Mouse (Mus musculus): ENCODE measurements around the gene Cbx1. TPM values are rescaled to one million over a fixed set of nuclear protein-coding genes. Genes with fewer than 3 reads are reported as not detected.
"Not testable (repeated sequence)": the region's sequence is repeated elsewhere in the genome, so short reads cannot be mapped to it uniquely, and the experiment has no call there.

The Cbx1 gene
- polyA plus RNA-seq, 1 experiment from 2014 or later = 102 TPM

- Histone ChIP-seq H3K27me3 (no peaks in the 10 kb centered on the region), H3K36me3 (peaks cover 15% of the 10 kb centered on the region), H3K4me2 (replicated peaks) (peak within 1 kb of the TSS; percentile 82), H3K4me3 (peak within 1 kb of the TSS; percentile 73), H3K9ac (replicated peaks) (peak within 1 kb of the TSS; percentile 69), H3K9me3 (no peaks in the 10 kb centered on the region), H3K27ac (replicated peaks) (peak within 1 kb of the TSS; percentile 78), H3K4me1 (peaks cover 31% of the 10 kb centered on the region)
- peak; percentile 99 for ATAC-seq (replicated peaks)
- WGBS = 1% methylated on average over 59 of the region's 59 CpGs
Measured at GRCm38 (mm10) chr11:96776968-96777962, 11.7 kb upstream of the Cbx1 start, which contains the start of gene Snx11. Gene Snx11, minus strand, starts transcription at chr11:96777559.

- Histone ChIP-seq H3K4me1 (peaks cover 31% of the 10 kb centered on the region), H3K27ac (replicated peaks) (peak overlapping the region; percentile 78), H3K9ac (replicated peaks) (peak overlapping the region; percentile 69), H3K4me2 (replicated peaks) (peak overlapping the region; percentile 82), H3K4me3 (peak overlapping the region; percentile 73)
- H3K36me3 ChIP-seq; H3K27me3 ChIP-seq; ATAC-seq (replicated peaks); H3K9me3 ChIP-seq: not testable (repeated sequence)
- WGBS = 71% methylated on average over 10 of the region's 10 CpGs
Measured at GRCm38 (mm10) chr11:96778061-96778627, 10.8 kb upstream of the Cbx1 start.

GRCm38 (mm10) chr11:96780306-96780705 lies 8.6 kb upstream of the Cbx1 start:
- Histone ChIP-seq H3K9me3 (no peaks in the 10 kb centered on the region), H3K4me3 (no peak overlapping the region), H3K27ac (replicated peaks) (no peak overlapping the region), H3K4me2 (replicated peaks) (no peak overlapping the region), H3K9ac (replicated peaks) (no peak overlapping the region), H3K27me3 (no peaks in the 10 kb centered on the region), H3K4me1 (peaks cover 23% of the 10 kb centered on the region), H3K36me3 (no peaks in the 10 kb centered on the region)
- ATAC-seq (replicated peaks) = no peak
- 71% methylated on average over 5 of the region's 5 CpGs for WGBS

GRCm38 (mm10) chr11:96781425-96781824 lies 7.5 kb upstream of the Cbx1 start:
- Histone ChIP-seq H3K27me3 (no peaks in the 10 kb centered on the region), H3K36me3 (no peaks in the 10 kb centered on the region), H3K9ac (replicated peaks) (no peak overlapping the region), H3K4me3 (no peak overlapping the region), H3K27ac (replicated peaks) (no peak overlapping the region), H3K4me2 (replicated peaks) (no peak overlapping the region), H3K4me1 (peaks cover 12% of the 10 kb centered on the region), H3K9me3 (no peaks in the 10 kb centered on the region)
- WGBS = 78% methylated on average over 2 of the region's 2 CpGs
- no peak for ATAC-seq (replicated peaks)

GRCm38 (mm10) chr11:96784847-96785246 lies 4.1 kb upstream of the Cbx1 start:
- not testable (repeated sequence) for H3K4me1 ChIP-seq; H3K27me3 ChIP-seq; H3K27ac ChIP-seq (replicated peaks); H3K4me2 ChIP-seq (replicated peaks); ATAC-seq (replicated peaks); H3K36me3 ChIP-seq; H3K9ac ChIP-seq (replicated peaks); H3K4me3 ChIP-seq; H3K9me3 ChIP-seq
- WGBS = 11% methylated on average over 7 of the region's 7 CpGs

- H3K4me3 ChIP-seq = no peak overlapping the region
- peaks cover 26% of the 10 kb centered on the region for H3K4me1 ChIP-seq
- no peak overlapping the region for H3K4me2 ChIP-seq (replicated peaks)
- H3K27ac ChIP-seq (replicated peaks) = no peak overlapping the region
- WGBS = 31% methylated on average over 9 of the region's 9 CpGs
- H3K9me3 ChIP-seq = no peaks in the 10 kb centered on the region
- H3K9ac ChIP-seq (replicated peaks) = no peak overlapping the region
- H3K36me3 ChIP-seq = no peaks in the 10 kb centered on the region
- ATAC-seq (replicated peaks) = no peak
- H3K27me3 ChIP-seq = no peaks in the 10 kb centered on the region
Measured at GRCm38 (mm10) chr11:96786731-96787450, 2.0 kb upstream of the Cbx1 start.

GRCm38 (mm10) chr11:96789990-96790389 lies 1.1 kb downstream of the Cbx1 start:
- no peaks in the 10 kb centered on the region for H3K9me3 ChIP-seq
- no peak for ATAC-seq (replicated peaks)
- no peaks in the 10 kb centered on the region for H3K27me3 ChIP-seq
- peak overlapping the region; percentile 91 for H3K4me3 ChIP-seq
- H3K4me2 ChIP-seq (replicated peaks) = peak overlapping the region; percentile 66
- H3K36me3 ChIP-seq = no peaks in the 10 kb centered on the region
- 6% methylated on average over 5 of the region's 5 CpGs for WGBS
- peaks cover 48% of the 10 kb centered on the region for H3K4me1 ChIP-seq
- H3K9ac ChIP-seq (replicated peaks) = peak overlapping the region; percentile 89
- H3K27ac ChIP-seq (replicated peaks) = no peak overlapping the region

GRCm38 (mm10) chr11:96790681-96791080 lies 1.8 kb downstream of the Cbx1 start:
- H3K4me2 ChIP-seq (replicated peaks) = peak overlapping the region; percentile 66
- peaks cover 48% of the 10 kb centered on the region for H3K4me1 ChIP-seq
- peaks cover 6% of the 10 kb centered on the region; the same call in 1 of the 2 replicates for H3K36me3 ChIP-seq
- no peaks in the 10 kb centered on the region for H3K9me3 ChIP-seq
- H3K27ac ChIP-seq (replicated peaks) = no peak overlapping the region
- no peak for ATAC-seq (replicated peaks)
- 0% methylated on average over 1 of the region's 1 CpGs for WGBS
- no peaks in the 10 kb centered on the region for H3K27me3 ChIP-seq
- H3K9ac ChIP-seq (replicated peaks) = 0 out of 2 replicates have a peak overlapping the region, but pooled peaks have one; percentile 25
- H3K4me3 ChIP-seq = peak overlapping the region; percentile 91

- Histone ChIP-seq H3K4me1 (peaks cover 39% of the 10 kb centered on the region), H3K36me3 (peaks cover 8% of the 10 kb centered on the region; the same call in 1 of the 2 replicates)
Measured at GRCm38 (mm10) chr11:96795491-96795890, 6.6 kb downstream of the Cbx1 start.

GRCm38 (mm10) chr11:96796081-96796480 lies 7.2 kb downstream of the Cbx1 start:
- Histone ChIP-seq H3K9me3 (no peaks in the 10 kb centered on the region), H3K4me1 (peaks cover 37% of the 10 kb centered on the region), H3K4me3 (no peak overlapping the region), H3K4me2 (replicated peaks) (no peak overlapping the region), H3K27ac (replicated peaks) (no peak overlapping the region), H3K27me3 (no peaks in the 10 kb centered on the region), H3K9ac (replicated peaks) (no peak overlapping the region), H3K36me3 (peaks cover 13% of the 10 kb centered on the region; the same call in 1 of the 2 replicates)
- ATAC-seq (replicated peaks) = no peak
- whole genome bisulfite sequencing = 100% methylated on average over 2 of the region's 2 CpGs

More at GRCm38 (mm10) chr11:96795491-96795890, 6.6 kb downstream of the Cbx1 start:
- H3K4me2 ChIP-seq (replicated peaks) = no peak overlapping the region
- no peaks in the 10 kb centered on the region for H3K27me3 ChIP-seq
- H3K27ac ChIP-seq (replicated peaks) = no peak overlapping the region
- no peak overlapping the region for H3K4me3 ChIP-seq
- WGBS = 96% methylated on average over 13 of the region's 13 CpGs
- no peak for ATAC-seq (replicated peaks)
- no peak overlapping the region for H3K9ac ChIP-seq (replicated peaks)
- no peaks in the 10 kb centered on the region for H3K9me3 ChIP-seq

GRCm38 (mm10) chr11:96796586-96796985 lies 7.7 kb downstream of the Cbx1 start:
- H3K27me3 ChIP-seq = no peaks in the 10 kb centered on the region
- no peak overlapping the region for H3K9ac ChIP-seq (replicated peaks)
- H3K4me2 ChIP-seq (replicated peaks) = no peak overlapping the region
- H3K4me1 ChIP-seq = peaks cover 32% of the 10 kb centered on the region
- H3K27ac ChIP-seq (replicated peaks) = no peak overlapping the region
- no peak overlapping the region for H3K4me3 ChIP-seq
- H3K9me3 ChIP-seq = no peaks in the 10 kb centered on the region
- no peak for ATAC-seq (replicated peaks)
- peaks cover 18% of the 10 kb centered on the region for H3K36me3 ChIP-seq
- 63% methylated on average over 1 of the region's 1 CpGs for WGBS

Measured in forebrain, embryonic 15.5 days (tissue).